Mouse (Mus musculus) mesoderm, embryonic 11.5 days (tissue): Measurements from ENCODE around the gene Scn5a.

ENCODE experiments used
- DNase-seq: peaks from one replicate; pipeline ENCODE4 v3.0.0-alpha.2; 2012; ENCODE audit warnings: low read depth, low spot score

Scn5a gene

DNA sequence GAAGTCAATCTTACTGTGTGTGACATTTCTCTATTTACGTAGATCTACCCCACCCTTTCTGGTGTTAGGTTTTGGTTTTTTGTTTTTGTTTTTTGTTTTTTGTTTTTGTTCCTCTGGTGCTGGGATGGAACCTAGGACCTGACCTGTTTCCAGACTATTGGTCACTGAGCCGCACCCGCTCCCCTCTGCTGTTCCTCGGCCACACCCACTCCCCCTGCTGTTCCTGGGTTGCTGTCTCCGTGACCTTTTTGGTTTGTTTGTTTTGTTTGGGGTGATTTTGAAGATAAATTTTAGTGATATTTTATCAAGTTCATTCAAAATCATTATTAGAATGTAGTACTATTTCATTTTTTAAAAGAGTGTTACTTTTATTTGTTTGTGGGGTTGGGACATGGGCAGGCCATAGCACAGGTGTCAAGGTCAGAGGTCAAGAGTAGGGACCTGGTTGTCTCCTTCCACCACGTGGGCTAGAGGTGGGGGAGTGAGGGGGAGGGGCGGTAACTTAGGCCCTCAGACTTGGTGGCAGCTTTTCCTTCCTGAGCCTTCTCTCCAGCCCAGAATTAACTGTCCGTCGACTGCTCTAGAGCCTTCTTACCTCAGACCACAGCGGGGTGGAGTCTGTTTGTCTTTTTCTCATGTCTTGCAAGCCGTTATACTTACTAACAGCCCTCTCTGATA, 73.7 kb downstream of the Scn5a start:
- no peak for DNase-seq

DNA sequence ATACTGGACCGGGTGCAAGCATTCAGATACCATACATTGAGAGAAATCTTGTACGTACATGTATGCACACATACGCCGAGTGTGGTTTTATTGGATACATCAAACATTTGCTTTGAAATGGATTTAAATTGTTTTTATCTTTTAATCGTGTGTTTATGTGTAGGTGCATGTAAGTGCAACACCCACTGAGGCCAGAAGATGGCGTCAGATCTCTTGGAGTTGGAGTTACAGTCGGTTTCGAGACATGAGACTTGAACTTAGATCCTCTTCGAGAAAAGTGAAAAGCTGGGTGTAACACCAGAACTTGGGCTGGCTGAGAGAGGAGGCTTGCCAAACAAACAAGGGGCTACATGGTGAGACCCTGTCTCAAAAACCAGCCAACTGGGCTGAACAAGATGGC, 75.2 kb downstream of the Scn5a start:
- no peak for DNase-seq

DNA sequence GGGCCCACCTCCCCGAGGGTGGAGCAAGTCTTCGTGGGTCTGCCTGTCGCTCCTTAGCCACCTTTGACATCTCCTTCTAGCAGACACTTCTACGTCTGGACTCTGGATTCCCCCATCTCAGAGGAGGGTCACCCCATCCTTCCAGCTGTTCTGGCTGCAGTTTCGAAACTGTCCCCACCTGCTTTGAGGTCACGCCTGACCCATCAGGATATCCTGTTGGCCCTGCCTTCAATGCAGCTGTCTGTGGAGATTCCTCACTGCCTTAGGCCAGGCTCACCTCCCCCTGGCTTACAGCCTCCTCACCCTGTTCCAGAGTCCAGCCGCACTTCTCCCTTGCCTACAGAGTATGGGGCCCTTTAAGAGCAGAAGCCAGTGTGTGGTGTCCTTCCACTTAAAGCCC, 79.9 kb downstream of the Scn5a start:
- no peak for DNase-seq

DNA sequence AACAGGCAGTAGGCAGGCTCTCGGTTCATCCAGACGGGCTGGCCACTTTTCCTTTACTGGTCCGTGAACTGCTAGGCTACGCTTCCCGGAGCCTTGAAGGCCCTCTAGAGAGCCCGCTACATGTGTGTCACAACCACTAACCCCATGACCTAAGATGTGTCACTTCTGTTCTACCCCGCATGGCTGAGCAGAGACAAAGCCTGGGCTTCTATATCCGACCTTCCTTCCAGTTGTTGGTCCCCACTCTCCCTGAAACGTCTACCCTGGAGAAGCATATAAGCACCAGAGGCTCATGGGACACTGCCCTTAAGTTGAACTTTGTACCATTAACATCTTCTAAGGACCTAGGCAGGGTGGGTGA, 80.6 kb downstream of the Scn5a start:
- no peak for DNase-seq

DNA sequence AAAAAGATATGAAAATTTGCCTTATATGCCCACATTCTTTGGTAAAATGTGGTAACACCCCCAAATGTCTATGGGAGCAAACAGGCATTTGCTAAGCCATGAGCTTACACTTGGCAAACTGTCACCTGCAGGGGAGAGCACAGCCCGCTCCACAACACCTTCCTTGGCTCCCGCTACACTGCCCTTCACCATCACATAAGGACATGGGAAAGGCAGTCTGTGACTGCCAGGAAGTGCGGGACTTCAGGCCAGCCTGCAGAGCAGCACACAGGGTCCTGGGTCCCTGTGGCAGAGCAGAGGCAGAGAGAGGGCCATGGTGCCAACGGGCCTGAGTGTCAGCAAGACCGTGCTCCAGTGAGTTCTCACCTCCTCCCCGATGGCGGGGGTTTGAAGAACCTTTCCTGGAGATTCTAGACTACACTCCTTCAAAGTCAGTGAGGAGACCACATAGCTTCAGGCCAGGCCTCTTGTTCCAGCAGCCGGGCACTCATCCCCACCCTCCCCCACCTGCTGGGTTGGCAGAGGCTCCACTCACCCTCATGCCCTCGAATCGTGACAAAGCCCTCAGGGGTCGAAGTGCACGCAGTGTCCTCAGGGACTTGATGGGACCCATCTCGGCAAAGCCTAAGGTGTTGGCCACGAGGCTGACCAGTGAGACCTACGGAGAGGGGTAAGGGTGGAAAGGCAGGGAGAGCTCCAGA, 81.1 kb downstream of the Scn5a start:
- no peak for DNase-seq

GRCm38 (mm10) chr9:119496960-119497359, 81.9 kb downstream of the Scn5a start:
- DNase-seq: no peak

GRCm38 (mm10) chr9:119496354-119496753, 82.5 kb downstream of the Scn5a start:
- DNase-seq: no peak

DNA sequence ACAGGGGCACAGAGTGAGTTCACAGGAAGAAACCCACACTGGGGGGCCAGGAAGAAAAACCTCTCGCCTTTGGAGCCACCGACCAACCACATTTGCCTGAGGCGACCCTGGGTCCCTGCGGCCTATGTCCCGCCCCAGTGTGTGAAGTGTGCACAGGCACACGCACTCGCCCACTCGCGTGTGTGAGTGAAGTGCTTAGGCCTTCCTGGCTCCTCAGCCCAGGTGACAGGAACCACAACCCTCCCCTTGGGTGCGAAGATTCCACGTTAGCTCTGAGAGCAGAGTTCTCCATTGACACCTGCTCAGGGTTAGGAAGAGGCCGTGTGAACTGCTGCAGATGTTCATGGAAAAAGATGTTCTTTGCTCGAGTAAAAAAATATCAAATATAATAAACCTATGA, 93.9 kb downstream of the Scn5a start:
- no peak for DNase-seq

GRCm38 (mm10) chr9:119484420-119484819, 94.4 kb downstream of the Scn5a start:
- no peak for DNase-seq

DNA sequence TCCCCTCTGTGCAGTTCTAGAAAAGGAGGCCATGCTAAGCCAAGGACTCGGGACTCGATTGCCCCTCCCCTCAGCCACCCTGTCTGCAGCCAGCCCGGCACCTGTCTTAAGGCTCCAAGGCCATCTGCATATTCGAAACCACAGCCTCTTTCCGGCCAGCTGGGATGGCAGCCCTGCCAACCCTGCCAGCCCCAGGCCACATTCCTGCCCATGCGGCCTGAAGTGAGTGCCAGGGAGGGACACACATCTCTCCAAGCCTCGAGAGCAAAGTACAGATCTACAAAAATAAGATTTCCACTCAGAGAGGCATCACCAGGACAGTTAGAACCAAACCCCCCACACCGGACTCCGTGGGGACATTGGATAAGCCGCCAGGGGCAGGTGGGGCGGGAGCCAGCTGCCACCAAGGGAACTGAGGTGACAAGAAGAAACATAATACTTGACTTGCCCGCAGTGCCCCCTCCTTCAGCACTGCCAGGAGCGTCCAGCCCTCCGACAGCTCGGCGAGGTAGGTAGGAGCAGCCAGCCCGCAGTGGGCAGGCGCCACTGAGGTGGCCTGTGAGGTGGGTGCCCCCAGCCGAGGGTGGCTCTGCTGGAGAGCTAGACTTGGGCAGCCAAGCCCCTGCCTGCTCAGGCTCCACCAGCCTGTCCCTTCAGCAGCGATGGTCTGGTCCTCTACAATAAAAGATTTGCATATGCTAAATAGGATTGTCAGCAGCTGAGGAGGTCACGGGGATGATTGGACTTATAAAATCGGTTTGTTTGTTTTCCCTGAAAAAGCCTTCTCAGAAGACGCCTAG, 95.1 kb downstream of the Scn5a start:
- DNase-seq: no peak

DNA sequence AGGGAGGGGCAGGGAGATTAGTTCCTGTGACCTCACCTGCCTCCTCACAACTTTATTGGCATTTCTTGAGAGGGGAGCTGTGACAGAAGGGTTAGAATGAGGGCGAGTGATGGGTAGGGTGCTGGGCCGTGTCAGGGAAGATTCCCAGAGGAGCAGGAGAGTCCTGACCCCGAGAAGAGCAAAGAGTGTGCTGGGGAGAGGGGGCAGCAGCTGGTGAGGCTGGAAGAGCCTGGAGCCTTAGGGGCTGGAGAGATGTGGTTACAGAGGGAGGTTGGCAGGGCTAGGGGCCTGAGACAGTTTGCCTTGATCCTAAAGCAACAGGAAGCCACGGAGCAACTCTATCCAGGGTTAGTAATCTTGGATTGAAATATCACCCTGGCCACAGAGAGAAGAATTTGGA, 97.2 kb downstream of the Scn5a start:
- DNase-seq: no peak

DNA sequence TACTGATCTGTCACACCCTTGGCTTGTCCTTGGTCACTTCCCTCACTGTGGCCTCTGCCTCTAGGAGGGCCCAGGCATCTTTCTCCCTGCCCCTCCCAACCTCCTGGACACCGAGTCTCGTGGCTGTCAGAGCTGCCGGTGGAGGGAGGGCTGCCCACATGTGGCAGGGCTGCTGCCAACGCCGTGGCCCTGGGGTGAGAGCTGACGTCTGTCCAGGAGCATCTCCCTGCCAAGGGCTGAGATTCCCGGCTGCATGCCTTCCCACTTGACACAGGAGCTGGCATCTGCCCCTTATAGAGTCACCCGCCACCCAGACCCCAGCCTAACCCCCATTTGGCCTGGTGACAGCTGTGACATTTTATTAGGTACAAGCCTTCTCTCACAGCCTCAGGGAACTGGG, 99.5 kb downstream of the Scn5a start:
- no peak for DNase-seq

DNA sequence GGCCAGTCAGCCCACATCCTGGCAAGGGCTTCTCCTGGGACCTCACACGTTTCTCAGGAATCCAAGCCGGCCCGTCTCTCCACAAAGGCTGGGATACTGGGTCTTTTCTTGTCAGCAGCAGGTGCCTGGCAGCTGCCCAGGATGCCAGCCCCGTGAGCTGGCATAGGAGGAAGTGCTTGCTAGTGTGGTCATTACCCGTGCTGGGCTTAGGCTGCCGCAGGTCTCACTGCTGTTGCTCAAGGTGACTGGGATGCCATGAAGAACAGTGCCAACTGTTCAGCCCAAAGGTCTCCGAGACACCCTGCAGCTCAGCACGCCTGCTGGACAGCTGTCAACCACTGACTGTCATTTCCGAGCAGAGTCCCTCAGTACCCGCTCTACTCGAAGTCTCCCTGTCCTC, 100.5 kb downstream of the Scn5a start:
- no peak for DNase-seq

DNA sequence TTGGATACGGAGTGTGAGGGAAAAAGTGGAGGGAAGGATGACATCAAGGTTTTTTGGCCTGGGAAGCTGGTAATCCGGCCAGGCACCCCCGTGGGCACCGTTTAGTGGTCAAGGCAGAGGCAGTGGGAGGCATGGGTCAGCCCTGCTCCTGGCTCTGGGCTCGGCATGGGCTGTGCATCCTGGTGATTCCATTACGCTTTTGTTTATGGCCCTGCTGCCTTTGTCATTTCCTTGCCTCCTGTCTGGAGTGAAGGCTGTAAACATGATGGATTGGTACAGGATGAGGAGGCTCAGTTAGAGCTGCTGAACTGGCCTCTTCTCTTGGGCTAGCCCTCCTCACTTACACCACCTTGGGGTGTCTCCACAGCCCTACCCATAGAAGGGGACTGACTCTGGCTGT, 101.1 kb downstream of the Scn5a start:
- peak; percentile 48 for DNase-seq

GRCm38 (mm10) chr9:119474717-119475611, 103.9 kb downstream of the Scn5a start:
- no peak for DNase-seq

DNA sequence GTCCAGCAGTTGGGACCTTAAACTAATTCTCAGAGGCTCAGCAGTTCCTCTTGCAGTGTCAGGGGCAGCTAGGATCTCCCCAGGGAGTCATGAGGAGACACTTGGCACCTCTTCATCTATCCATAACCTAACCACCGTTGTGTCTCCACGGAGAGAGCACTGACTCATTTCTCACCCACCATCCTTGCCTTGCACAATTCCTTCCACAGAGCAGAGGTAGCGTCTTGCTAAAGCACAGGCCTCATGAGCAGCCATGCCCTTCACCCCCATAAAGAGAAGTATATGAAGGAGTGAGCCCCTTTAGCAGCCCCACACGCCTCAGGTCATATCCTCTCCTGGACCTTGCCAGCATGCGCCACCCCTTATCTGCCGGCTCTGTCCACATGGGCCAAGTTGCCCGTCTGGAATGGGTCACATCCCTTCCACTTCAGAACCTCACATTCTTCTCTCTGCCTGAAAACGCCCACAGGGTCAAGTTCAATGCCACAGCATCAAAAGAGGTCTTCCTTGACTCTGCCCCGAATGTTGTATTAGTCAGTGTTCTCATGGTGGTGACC, 105.1 kb downstream of the Scn5a start:
- no peak for DNase-seq

- DNase-seq: no peak
Observed at GRCm38 (mm10) chr9:119473011-119473410, 105.8 kb downstream of the Scn5a start.

GRCm38 (mm10) chr9:119472412-119472918, 106.4 kb downstream of the Scn5a start:
- DNase-seq: peak; percentile 22

- no peak for DNase-seq
Observed at GRCm38 (mm10) chr9:119469691-119470353, 109.0 kb downstream of the Scn5a start.

- DNase-seq: no peak
Observed at GRCm38 (mm10) chr9:119465595-119465994, 113.2 kb downstream of the Scn5a start.

DNA sequence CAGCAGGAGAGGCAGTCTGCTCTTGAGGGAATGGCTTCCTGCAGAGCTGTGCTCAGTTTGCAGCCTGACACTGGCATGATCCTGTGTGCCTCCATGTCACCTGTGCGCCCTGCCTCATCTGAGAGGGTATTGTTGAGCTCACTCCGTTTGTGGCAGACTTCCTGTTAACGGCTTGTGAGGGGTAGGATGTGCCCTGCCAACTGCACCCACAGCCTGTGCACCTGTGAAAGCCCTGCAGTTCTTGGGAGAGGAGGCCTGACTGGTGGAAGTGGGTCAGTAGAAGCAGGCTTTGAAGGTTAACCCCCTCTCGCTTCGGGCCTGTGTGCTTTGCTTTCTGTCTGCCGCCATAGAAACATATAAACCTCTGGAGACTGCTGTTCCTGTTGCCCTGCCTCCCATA, 113.8 kb downstream of the Scn5a start:
- no peak for DNase-seq
